Mouse (Mus musculus) stomach, embryonic 16.5 days (tissue): Measurements from ENCODE around the gene Fkbp8. TPM values are rescaled to one million over a fixed set of nuclear protein-coding genes. Genes with fewer than 3 reads are reported as not detected.

Source experiments
- ATAC-seq: fragments of 200-750 bp; cut with Nextera tagmentation; 2 replicates; pipeline ENCODE4 v1.8.0; 2017; ENCODE audit warnings: moderate number of reproducible peaks, moderate TSS enrichment; ENCODE audit not compliant: insufficient read depth, low FRiP score
- H3K27ac ChIP-seq: fragments of 300-500 bp; sonication (generic); 2 replicates; pipeline ENCODE4 v1.5.1; 2014; ENCODE audit warnings: low read length
- H3K27me3 ChIP-seq: fragments of 300-500 bp; sonication (generic); 2 replicates; pipeline ENCODE4 v1.6.1; 2014; ENCODE audit warnings: low read length, control low read depth, mixed read lengths; ENCODE audit not compliant: control insufficient read depth, insufficient read depth
- H3K36me3 ChIP-seq: fragments of 300-500 bp; sonication (generic); 2 replicates; pipeline ENCODE4 v1.6.1; 2014; ENCODE audit warnings: low read length; ENCODE audit not compliant: control insufficient read depth, insufficient read depth
- H3K4me1 ChIP-seq: fragments of 300-500 bp; sonication (generic); 2 replicates; pipeline ENCODE4 v1.6.1; 2014; ENCODE audit warnings: low read length, control low read depth, mixed read lengths; ENCODE audit not compliant: control insufficient read depth, insufficient read depth
- H3K4me2 ChIP-seq: fragments of 300-500 bp; sonication (generic); 2 replicates; pipeline ENCODE4 v1.6.1; 2014; ENCODE audit warnings: low read depth, low read length, mixed read lengths
- H3K4me3 ChIP-seq: fragments of 300-500 bp; sonication (generic); replicated peaks from 2 replicates; pipeline ENCODE4 v1.5.1; 2014; ENCODE audit warnings: mild to moderate bottlenecking, low read length
- H3K9ac ChIP-seq: fragments of 300-500 bp; sonication (generic); 2 replicates; pipeline ENCODE4 v1.6.1; 2014; ENCODE audit warnings: low read length
- H3K9me3 ChIP-seq: fragments of 300-500 bp; sonication (generic); replicated peaks from 2 replicates; pipeline ENCODE4 v1.6.1; 2016; ENCODE audit warnings: low read length, control low read depth; ENCODE audit not compliant: control insufficient read depth
- WGBS: fragments of 180-500 bp; shearing (Covaris S2); extraction: QIAGEN DNeasy Blood & Tissue Kit; methylation state at CpG from one replicate; pipeline ENCODE4 v1.1.7; 2014; 5-methylcytosine and 5-hydroxymethylcytosine counted together
- polyA plus RNA-seq: library from polyadenylated mRNA; unstranded; fragments of >200 nt; fragmentation: Nextera tagmentation; extraction: Ambion mirVana; gene quantifications from 2 replicates; pipeline ENCODE4 v1.2.1, GENCODE M21; 2015

Gene Fkbp8
- polyA plus RNA-seq, 1 experiment from 2014 or later: 291 TPM

- Histone ChIP-seq H3K4me3 (no peak overlapping the region), H3K27ac (no peak overlapping the region), H3K4me2 (no peak overlapping the region), H3K9me3 (no peaks in the 10 kb centered on the region), H3K27me3 (no peaks in the 10 kb centered on the region), H3K4me1 (peaks cover 8% of the 10 kb centered on the region), H3K9ac (no peak overlapping the region), H3K36me3 (peaks cover 27% of the 10 kb centered on the region; the same call in 1 of the 2 replicates)
- no peak for ATAC-seq
- WGBS: 94% methylated on average over 3 of the region's 3 CpGs
Observed at GRCm38 (mm10) chr8:70535221-70535620, 7.7 kb downstream of the Fkbp8 start.

DNA sequence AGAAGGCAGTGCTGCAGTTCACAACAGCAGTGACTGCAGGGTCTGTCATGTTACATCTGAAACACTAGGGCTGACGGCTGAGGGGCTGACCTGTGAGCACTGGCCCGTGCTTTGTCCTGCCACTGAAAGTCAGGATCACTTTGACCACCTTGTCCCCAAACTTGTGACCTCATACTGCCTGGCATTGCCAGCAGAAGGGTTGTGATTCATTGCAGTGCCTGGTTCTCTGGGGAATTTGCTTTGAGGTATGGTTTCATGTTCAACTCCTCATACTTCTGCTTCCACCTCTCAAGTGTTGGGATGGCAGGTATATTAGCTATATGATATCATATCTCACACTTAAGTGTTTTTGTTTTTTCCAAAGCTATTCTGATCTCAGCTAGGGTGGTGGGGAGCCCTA, 8.2 kb downstream of the Fkbp8 start:
- H3K4me3 ChIP-seq: no peak overlapping the region
- no peaks in the 10 kb centered on the region for H3K27me3 ChIP-seq
- H3K9ac ChIP-seq: no peak overlapping the region
- H3K4me2 ChIP-seq: no peak overlapping the region
- H3K36me3 ChIP-seq: peaks cover 25% of the 10 kb centered on the region; the same call in 1 of the 2 replicates
- no peaks in the 10 kb centered on the region for H3K9me3 ChIP-seq
- 88% methylated on average over 2 of the region's 2 CpGs for WGBS
- peaks cover 12% of the 10 kb centered on the region for H3K4me1 ChIP-seq
- no peak for ATAC-seq
- H3K27ac ChIP-seq: no peak overlapping the region

GRCm38 (mm10) chr8:70538024-70538579, 10.6 kb downstream of the Fkbp8 start:
- Histone ChIP-seq H3K9me3 (no peaks in the 10 kb centered on the region), H3K27me3 (no peaks in the 10 kb centered on the region), H3K36me3 (0 out of 2 replicates have a peak, but pooled peaks cover 10% of the 10 kb centered on the region), H3K4me2 (peak overlapping the region; percentile 97), H3K9ac (peak overlapping the region; percentile 72), H3K4me1 (peaks cover 21% of the 10 kb centered on the region), H3K4me3 (peak overlapping the region; percentile 91), H3K27ac (peak overlapping the region; percentile 94)
- ATAC-seq: peak; percentile 12; the same call in 1 of the 2 replicates
- WGBS: 11% methylated on average over 24 of the region's 24 CpGs

DNA sequence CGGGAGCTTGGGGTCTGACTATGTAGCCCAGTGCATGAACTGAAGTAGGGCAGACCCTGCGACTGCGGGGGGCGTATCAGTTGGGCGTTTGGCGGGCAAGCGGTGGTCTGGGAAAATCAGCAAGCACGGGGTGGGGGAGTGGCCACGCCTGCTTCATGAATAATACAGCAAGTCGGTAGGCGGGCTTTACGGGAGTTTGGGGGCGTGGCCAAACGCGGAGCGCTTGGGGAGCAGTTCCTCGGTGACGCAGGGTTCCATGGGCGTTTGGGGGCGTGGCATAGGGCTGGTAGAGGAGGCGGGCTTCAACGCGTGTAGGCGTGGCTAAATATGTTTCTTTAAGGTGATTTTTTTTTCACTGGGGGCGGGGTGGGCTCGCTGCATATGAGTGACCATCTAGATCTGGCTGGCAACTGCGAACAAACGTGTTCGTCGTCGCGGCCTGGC, 11.1 kb downstream of the Fkbp8 start:
- Histone ChIP-seq H3K27ac (peak overlapping the region; percentile 95), H3K9ac (peak overlapping the region; percentile 90), H3K36me3 (0 out of 2 replicates have a peak, but pooled peaks cover 10% of the 10 kb centered on the region), H3K4me1 (peaks cover 23% of the 10 kb centered on the region), H3K9me3 (no peaks in the 10 kb centered on the region), H3K4me2 (peak overlapping the region; percentile 97), H3K4me3 (peak overlapping the region; percentile 91), H3K27me3 (no peaks in the 10 kb centered on the region)
- peak; percentile 79 for ATAC-seq
- WGBS: under 1% methylated on average over 32 of the region's 32 CpGs

DNA sequence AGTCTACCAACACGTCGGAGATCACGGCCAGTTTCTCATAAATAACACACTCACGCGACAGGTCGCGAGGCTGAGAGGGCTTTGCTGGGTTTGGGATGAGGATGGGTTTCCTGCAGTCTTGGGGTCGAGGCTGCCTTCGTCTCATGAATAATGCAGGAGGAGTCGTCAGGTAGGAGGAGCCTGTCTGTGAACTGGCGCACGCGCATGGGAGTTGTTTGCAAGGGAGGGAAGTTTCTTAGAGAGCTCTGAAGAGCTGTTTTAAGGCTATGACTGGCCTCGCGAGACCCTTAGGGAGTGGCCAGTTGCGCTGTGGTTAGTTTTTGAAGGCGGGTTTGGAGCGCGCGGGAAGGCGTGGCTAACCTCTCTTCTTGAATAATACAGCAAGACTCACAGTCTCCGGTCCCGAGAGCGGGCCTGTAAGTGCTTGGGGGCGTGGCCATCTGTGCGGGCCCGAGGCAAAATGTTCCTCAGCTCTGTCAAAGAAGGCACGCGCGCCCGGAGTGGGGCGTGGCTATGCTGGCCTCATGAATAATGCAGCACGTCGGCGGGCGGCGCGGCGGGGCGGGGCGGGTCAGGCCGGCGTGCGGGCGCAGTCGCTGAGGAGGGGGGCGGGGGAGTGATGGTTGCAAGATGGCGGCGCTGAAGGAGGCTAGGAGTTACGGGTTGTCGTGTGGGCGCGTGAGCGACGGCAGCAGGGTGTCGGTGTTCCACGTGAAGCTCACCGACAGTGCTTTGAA, 11.7 kb downstream of the Fkbp8 start, which contains the start of gene Ell:
Gene Ell, plus strand, starts transcription at position 381 of the 737 bp plus-strand sequence.
- peak; percentile 93 for ATAC-seq
- H3K9ac ChIP-seq: peak within 1 kb of the TSS; percentile 90
- H3K27me3 ChIP-seq: no peaks in the 10 kb centered on the region
- peak within 1 kb of the TSS; percentile 91 for H3K4me3 ChIP-seq
- H3K4me1 ChIP-seq: peaks cover 29% of the 10 kb centered on the region
- H3K27ac ChIP-seq: peak within 1 kb of the TSS; percentile 95
- under 1% methylated on average over 58 of the region's 58 CpGs for WGBS
- 0 out of 2 replicates have a peak, but pooled peaks cover 10% of the 10 kb centered on the region for H3K36me3 ChIP-seq
- H3K4me2 ChIP-seq: peak within 1 kb of the TSS; percentile 97
- H3K9me3 ChIP-seq: no peaks in the 10 kb centered on the region

GRCm38 (mm10) chr8:70540013-70540506, 12.5 kb downstream of the Fkbp8 start:
- Histone ChIP-seq H3K9ac (peak overlapping the region; percentile 90), H3K4me2 (peak overlapping the region; percentile 97)
- WGBS: 4% methylated on average over 4 of the region's 4 CpGs

DNA sequence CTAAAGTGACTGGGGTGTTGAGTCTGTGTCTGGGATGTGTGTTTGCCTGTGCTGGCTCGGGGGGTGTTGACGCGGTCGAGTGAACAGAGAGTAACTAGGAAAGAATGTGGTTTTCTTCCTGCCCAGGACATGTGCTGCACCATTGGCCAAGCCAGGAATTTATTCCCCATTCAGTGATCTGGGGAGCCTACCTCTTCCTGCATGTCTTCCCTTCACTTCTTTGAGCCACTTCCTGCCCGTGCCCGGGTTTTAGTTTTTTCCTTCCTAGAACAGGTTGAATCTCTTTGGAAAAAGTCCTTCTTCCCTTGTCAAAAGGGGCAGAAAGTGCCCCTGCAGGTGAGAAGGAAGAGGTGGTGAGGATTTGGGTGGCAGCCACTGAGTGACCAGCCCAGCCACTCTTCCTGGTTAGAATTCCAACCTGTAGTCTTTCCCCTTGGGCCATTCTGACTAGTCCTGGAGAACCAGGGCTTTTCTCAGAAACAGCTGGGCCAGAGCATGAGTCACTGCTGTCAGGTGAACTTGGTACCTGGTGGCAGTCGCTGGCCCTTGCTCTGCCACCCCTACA, 13.1 kb downstream of the Fkbp8 start:
- H3K9ac ChIP-seq: peak overlapping the region; percentile 90
- H3K4me3 ChIP-seq: peak overlapping the region; percentile 91
- WGBS: 31% methylated on average over 7 of the region's 7 CpGs
- peak overlapping the region; percentile 97 for H3K4me2 ChIP-seq
- H3K36me3 ChIP-seq: 0 out of 2 replicates have a peak, but pooled peaks cover 6% of the 10 kb centered on the region
- H3K27ac ChIP-seq: peak overlapping the region; percentile 95
- ATAC-seq: no peak
- H3K27me3 ChIP-seq: no peaks in the 10 kb centered on the region
- H3K9me3 ChIP-seq: no peaks in the 10 kb centered on the region
- peaks cover 29% of the 10 kb centered on the region for H3K4me1 ChIP-seq

More at GRCm38 (mm10) chr8:70540013-70540506, 12.5 kb downstream of the Fkbp8 start:
- H3K27me3 ChIP-seq: no peaks in the 10 kb centered on the region
- H3K4me3 ChIP-seq: peak overlapping the region; percentile 91
- H3K27ac ChIP-seq: peak overlapping the region; percentile 95
- peaks cover 29% of the 10 kb centered on the region for H3K4me1 ChIP-seq
- 0 out of 2 replicates have a peak, but pooled peaks cover 7% of the 10 kb centered on the region for H3K36me3 ChIP-seq
- no peaks in the 10 kb centered on the region for H3K9me3 ChIP-seq
- ATAC-seq: no peak

DNA sequence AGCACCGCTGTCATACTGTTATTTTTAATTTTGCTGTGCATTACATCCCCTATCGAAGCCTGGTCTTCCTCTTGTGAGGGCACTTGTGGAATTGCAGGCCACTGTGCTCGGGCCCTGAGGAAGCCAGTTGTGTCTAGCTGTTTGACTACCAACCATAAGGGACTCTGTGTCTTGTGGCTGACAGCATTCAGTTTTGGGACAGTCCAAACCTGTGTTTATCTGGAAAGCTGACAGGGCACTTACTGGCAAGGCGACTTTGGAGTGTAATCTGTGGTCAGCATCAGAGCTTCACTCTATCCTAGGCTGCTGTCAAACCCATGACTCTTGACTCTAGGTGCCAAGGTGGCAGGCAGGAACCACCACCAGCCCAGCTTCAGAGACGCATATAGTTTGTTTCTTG, 13.6 kb downstream of the Fkbp8 start:
- no peaks in the 10 kb centered on the region for H3K9me3 ChIP-seq
- 68% methylated on average over 5 of the region's 5 CpGs for WGBS
- H3K4me3 ChIP-seq: peak overlapping the region; percentile 91
- 0 out of 2 replicates have a peak, but pooled peaks cover 6% of the 10 kb centered on the region for H3K36me3 ChIP-seq
- H3K4me2 ChIP-seq: peak overlapping the region; percentile 97
- H3K4me1 ChIP-seq: peaks cover 29% of the 10 kb centered on the region
- H3K9ac ChIP-seq: peak overlapping the region; percentile 90
- no peak for ATAC-seq
- no peaks in the 10 kb centered on the region for H3K27me3 ChIP-seq
- peak overlapping the region; percentile 95; the same call in 1 of the 2 replicates for H3K27ac ChIP-seq
